Mouse (Mus musculus) gastrocnemius, postnatal 25 days (tissue): ENCODE data around the gene Sesn3. TPM values are rescaled to one million over a fixed set of nuclear protein-coding genes. Genes with fewer than 3 reads are reported as not detected.
A peak's percentile ranks its signal among the peaks of the same experiment; 100 is the strongest.
"Not testable (repeated sequence)": the region's sequence is repeated elsewhere in the genome, so short reads cannot be mapped to it uniquely, and the experiment has no call there.

Source experiments
- DNase-seq: peaks from one replicate; pipeline ENCODE4 v3.0.0; 2022
- long read RNA-seq, 2 experiments: library from polyadenylated mRNA; stranded (forward); transcript quantifications; one replicate each; pipeline ENCODE4 v2.0.0; 2021
- total RNA-seq, 2 experiments: library from RNA; stranded (reverse); gene quantifications; 1 replicate in 1 of 2; 2 replicates in 1 of 2; pipeline ENCODE4 v1.2.3; 2021

Sesn3 gene
- total RNA-seq: 10 to 100 TPM; 24.9 to 29.0 TPM
- long read RNA-seq, experiment 1, full-length matches to known transcripts: 4 of 6 reads
- long read RNA-seq, experiment 1, partial matches to known transcripts: 0 of 6 reads
- long read RNA-seq, experiment 1, other reads (novel, unspliced or antisense): 2 of 6 reads
- long read RNA-seq, experiment 2, partial matches to known transcripts: 1 of 6 reads
- long read RNA-seq, experiment 2, other reads (novel, unspliced or antisense): 5 of 6 reads

DNA sequence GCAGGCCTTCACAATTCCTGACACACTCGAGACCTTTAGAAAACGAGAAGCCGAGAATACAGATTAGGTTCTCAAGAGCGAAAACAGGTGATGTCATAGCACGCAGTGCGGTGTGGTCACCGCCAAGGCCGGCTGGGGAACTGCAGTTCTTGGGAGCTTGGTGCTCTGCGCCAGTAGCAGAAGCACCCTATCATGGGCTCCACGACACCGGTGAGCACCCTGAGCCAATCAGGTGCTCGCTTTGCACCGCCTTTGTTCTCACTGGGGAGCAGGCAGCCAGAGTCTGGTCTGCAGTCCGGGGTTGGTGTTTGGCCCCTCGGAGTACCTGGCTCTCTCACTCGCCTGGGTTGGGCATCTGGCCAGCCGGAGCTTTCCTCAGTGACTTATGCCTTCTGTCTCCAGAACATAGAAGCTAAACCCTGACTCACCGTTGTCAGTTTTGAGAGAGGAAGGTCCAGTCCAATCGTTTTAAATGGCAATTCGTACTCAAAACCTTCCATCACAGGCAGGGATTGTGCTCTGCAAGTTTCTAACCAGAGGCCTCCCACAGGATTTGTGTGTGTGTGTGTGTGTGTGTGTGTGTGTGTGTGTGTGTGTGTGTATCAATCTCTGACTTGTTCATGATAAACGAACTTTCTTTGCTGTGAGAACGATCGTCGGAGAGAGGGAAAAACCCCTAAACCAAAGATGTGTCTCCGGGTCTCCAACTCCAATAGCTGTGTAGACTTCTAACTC lies at the start of gene Sesn3:
Gene Sesn3 (plus strand): TSS at position 82 of the 735 bp plus-strand sequence.
- peak; percentile 67 for DNase-seq

DNA sequence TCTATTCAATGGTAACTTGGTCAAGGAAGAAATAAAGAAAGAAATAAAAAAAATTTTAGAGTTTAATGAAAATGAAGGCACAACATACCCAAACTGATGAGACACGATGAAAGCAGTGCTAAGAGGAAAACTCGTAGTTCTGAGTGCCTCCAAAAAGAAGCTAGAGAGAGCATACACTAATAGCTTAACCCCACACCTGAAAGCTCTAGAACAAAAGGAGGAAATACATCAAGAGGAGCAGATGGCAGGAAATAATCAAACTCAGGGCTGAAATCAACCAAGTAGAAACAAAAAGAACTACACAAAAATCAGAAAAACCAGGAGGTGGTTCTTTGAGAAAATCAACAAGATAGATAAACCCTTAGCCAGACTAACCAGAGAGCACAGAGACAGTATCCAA lies 47.8 kb upstream of the Sesn3 start:
- not testable (repeated sequence) for DNase-seq

DNA sequence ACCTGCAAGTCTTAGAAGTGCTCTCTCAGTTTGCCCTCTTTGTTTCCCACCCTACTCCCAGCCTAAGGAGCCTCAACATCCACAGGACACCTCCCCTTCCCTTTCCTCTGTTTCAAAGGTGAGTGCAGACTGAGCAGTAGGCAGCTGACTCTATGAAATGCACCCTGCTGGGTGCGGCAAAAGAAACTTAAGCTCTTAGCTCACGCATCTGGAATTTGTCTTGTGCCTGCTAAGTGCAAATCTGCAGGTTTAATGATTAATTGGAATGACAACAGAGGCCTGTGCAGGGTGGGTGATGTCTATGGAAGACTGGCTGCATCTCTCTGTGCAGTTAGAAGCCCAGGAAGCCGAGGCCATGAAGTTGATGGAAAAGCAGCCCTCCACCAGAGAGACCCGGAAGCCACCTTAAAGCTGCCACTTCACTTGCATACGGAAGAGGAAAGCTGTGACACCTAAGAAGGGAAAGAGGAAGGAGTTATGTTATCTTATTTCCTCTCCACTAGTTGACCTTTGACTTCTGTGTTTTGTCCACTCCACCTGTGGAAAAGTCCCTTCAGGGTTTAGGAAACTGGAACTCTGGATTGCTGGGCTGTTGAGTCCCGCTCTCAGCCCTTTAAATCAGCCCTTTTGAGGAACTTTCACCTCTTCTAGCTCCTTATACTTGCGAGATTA lies 41.0 kb upstream of the Sesn3 start:
- DNase-seq: no peak

DNA sequence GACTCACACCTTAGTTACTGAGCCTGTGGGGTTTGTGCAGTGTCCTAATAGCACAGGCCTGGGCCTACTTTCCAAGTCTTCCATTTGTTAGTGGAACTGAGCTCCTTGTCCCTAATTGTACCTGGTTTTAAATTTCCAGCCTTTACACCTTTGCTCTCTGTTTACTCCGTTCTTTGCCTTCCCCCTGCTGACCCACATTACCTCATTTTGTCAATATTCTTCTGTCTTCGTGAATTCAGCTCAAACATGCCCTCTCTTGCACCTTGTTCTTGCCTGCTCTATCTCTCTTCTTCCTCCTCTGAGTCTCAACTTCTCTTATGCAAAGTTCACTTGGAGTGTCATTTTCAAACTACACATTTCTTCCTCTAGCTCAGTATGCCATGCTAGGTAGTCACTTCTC lies 39.6 kb upstream of the Sesn3 start:
- no peak for DNase-seq

DNA sequence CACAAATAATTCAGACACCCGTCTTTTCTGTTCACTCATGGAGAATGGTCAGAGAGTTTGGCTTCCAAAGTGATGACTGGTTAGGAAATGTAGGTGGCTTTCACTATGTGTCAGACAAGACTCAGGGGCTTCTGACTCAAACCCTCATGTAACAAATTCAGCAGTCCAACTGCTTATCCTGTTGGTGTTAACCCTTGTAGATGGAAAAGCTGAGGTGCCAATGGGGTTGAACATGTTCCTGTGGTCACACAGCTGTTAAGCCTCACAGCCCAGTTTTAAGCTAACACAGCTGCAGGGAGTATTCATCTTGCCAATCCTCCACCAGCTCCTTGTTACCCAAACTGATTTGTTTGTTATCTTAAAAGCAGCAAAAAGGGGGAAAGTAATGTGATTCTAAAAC lies 33.9 kb upstream of the Sesn3 start:
- DNase-seq: not testable (repeated sequence)

DNA sequence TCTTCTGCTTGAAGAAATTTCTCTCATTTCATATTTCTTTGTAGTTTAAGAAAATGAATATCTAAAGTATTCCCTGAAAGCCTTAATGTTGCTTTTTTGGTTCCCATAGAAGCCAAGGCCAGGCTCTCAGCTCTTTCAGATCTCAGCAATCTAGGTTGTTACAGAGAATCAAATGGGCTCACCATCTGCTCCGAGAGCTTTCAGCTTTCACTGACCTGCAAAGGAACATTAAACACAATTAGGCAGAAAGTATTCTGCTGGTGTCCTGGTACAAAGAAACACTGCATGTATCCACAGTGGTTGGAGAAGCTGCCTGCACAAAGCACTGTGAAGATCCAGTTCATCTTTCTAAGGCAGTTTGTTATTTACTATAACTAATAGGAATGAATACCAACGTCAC lies 32.6 kb upstream of the Sesn3 start:
- no peak for DNase-seq

DNA sequence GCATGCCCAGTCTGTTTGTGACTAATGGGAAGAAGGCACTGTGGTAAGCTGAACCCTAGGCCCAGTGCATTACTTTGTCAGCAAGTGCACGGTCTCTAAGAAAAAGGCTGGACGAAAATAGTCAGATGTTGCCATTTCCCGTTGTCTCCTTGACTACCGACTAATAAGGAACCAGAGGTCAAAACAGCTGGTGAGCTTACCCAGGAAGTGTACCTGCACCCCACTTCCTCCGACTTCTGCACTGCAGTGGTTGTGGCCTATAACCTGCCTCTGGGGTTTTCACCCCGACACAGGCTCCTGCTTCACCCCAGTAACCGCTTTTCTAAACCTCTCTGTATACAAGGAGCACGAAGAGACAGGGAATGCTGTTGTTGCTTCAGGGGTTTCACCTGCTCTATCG lies 30.3 kb upstream of the Sesn3 start:
- no peak for DNase-seq

DNA sequence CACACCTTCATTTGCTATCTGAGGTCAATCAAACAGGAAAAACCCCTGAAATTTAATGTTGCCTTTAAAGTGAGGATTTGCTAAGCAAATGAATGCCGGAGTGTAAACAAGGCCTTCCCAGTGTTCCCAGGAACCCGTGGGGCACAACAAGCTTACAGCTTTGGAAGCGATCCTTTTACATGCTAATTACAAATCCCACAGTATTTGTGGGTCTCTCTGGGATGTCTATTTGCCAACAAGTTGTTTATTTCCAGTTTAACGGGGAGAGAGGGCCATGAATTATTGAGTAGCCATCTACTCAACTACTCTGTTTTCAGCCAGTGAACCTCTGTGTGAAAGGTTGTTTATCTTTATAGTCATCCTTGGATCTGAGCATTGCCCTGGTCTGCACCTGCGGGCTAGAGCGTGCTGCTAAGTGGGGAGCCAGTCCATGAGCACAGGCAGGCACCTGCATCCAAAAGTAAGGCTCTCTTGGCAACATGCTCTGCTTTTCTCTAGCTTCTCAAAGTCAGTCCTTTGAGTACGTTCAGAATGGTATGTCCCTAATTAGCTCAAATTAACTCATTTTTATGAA lies 29.8 kb upstream of the Sesn3 start:
- DNase-seq: no peak

DNA sequence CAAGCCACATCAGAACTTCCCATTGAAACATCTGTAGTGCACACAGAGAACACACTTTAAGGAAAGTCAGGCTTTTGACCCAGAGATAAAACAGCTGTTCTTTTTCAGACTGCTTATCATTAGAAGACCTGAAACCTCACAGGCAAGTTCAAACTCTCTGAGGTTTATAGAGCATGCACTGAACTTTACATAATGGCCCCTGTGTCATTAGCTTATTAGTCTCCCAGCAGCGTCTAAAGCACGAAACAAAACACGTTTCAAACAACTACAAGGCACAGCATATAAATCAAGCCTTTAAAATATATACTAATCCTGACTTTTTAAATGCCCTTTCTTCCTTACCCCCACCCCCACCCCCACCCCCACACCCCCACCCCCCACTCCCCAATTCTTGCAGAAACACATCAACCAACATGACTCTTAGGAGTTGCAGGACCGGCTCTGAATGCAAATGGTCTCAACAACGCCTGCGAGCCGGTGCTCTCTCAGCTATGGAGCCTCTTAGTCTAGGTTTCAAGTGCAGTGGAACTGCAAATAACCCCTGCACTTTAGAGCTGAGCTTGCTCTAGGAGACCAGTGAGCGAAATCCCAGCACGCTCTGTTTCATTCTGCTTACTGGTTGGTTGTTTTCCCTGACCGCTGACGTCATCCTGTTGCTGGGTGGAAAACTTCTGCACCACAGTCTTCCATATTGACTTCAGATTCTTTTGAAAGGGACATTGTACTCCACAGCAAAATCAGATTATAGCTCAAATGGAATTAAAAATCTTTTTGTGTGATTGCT lies 28.7 kb upstream of the Sesn3 start:
- DNase-seq: no peak

DNA sequence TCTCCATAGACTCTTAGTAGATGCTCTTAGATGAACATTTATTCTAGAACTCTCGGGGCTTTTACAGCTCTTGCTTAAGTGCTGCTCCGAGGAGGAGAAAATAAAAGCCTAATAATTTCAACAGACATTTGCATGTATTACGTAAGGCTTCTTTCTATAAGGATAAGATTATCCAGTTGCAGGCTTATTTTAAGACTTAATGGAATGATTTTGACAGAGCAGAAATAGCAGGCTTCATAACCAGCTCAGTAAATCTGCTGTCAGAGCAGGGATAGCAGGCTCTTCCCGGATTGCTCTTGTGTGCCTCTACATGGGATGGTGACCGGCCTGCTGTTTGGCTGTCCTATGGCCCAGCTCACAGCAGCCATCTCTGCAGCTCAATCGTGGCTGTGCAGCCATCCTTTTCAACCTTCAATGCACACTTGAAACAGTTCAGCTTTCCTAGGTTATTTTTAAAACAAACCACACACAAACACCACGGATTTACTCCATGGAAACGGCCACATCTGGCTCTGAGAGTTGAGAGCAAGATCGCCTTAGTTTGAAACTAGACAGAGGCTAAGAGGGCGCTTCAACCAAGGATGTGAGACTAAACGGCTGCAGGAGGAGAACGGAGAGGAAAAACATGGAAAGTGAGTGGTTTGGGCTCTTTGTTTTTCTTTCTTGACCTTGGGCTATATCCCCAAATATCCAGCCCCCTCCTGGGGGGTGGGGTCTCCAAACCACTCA lies 27.2 kb upstream of the Sesn3 start:
- no peak for DNase-seq

DNA sequence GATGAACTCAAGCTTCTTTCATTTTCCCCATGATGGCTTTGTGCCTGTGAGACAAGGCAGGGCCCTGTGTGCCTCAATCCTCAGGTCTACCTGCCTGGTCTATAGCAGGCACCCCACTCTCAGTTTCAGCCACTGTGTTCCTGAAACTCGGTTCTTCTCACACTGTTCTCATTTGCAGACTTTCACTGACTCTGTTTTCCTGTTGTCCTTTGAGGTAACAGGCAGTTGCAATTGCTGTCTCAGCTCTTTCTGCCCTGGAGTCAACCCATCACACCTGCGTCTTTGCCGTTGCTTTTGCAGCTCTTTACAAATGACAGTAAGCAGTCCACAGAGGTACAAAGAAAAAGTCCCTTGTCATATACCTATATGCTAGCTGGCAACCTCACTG lies 26.7 kb upstream of the Sesn3 start:
- no peak for DNase-seq

DNA sequence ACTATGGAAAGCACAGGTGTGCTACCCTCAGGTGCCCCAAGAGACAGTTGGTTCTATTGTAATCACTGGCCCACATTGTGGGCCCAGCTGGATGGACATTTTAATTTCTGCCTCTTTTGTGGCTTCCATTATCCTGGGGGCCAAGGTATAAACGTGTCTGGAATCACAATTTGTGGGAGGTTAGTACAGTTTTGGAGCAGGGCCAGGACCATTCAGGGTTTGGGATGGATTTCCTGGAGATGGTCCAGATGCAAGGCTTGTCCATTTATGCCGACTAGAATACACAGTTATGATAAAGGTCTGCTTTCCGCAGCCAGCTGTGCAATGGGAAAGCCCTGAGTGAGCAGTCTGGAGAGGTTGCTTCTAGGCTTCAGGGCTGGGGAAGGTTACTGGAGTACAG lies 13.7 kb upstream of the Sesn3 start:
- no peak for DNase-seq

DNA sequence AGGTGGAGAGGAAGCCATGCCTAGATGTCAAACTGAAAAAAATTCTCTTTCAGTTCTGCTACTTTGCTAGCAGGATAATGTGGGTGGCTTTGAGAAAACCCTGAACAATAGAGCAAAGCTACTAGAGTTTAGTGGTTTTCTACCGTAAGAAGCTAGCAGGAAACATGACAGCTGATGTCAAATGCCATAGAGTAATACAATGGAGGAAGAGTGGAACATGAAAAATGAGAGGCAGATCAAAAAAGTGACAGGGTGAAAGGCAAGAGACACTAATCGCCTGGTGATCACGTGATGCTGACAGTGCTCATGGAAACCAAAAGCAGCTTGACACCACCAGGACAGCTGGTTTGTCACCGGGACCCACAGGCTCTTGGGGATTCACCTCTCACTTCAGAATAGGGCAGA lies 12.3 kb upstream of the Sesn3 start:
- DNase-seq: no peak

DNA sequence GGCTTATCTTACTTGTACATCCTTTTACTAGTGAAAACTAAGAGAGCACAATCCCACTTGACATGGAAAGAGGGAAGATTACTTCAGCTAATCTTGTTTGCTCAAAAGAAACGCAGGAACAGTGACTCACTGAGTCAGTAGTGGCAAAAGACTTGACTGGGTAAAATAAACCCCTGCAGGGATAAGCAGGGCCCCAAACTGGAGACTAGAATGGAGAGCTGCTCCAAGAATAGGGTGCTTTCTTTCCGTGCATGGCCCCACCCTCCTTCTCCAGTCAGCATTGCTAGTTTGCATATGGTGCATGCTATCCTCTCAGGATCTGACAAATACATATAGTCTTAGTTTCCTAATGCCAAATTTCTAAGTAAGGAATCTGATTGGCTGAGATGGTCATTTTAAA lies 8.4 kb upstream of the Sesn3 start:
- no peak for DNase-seq

DNA sequence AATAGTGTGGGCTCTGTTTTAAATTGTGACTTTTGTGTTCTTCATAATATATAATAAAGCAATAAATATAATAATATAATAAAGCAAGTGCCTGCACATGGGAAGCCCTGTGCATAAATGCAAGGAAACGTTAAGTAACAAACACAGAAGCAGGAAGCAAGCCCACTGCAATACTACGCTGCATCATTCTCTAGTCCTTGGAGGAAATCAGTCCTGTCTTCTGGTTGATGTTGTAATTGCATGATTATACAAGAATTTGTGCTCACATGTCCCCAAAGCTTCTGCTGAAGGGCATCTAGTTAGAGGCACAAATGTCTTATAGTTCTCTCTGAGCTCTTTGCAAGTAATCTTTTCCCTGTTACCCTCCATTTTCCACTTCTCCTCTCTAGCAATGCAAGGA lies 6.3 kb upstream of the Sesn3 start:
- no peak for DNase-seq

DNA sequence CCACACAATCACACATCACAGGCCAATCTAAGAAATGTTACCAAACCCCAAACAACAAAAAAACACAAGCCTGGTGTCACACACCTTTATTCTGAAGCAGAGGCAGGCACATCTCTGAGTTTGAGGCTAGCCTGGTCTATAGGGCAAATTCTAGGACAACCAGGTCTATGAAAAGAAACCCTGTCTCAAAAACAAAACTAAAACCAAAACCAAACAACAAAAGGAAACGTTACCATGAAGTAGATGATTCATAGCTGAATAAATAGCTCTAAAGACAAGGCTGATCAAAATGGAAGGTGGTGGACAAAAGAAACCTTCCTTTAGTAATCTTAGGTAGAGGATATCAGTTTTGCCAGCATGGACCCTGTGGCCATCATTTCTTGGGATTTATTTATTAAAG lies 1.9 kb upstream of the Sesn3 start:
- DNase-seq: no peak

DNA sequence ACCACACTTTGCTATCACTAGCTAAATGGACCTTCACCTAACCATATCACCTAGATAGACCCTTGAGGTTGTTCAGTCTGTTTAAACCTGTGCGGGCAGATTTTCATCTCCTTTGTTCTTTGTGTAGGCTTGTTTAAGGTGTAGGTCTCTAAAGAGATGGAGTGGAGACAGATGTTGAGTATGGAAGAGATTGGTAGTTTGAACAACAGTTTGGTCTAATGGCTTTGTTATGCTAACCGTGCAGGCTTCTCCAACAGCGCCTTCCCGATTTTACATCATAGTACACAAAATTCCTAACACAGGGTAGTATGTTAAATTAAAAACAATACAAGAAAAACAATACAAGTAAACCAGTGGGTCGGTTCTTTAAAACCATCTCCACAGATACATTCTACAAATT lies 281 bp upstream of the Sesn3 start:
- no peak for DNase-seq

DNA sequence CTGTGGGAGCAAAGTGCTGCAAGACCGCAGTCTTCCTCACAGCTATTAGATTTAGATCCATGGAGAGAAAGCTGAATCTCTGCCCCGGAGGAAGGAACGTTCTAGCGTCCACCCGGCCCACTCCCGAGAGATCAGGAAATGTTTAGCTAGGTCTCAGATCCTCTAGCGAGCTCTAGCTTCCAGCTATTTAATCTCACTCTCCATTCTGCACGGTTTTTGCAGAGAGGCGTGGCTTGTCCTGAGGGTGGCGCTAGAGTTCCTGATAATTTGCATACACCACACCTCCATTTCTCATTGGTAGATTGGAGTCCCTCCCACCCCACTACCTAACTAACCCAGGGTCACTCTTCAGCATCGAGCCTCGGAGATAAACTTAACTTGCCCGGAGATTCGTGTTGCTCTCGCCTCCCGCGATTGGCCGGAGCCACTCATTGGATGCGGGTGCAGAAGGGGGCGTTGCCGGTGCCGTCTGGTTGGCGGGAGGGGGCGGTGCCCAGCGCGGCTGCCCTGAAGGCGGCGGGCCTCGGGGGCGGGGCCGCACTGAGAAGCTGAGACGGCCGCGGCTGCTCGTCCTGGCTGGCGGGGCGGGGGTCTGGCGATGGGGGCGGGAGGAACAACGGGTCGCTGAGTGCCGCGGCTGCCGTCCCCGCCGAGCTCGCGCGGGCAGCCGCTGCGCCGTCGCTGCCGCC lies 1.1 kb downstream of the Sesn3 start:
- DNase-seq: peak; percentile 99

DNA sequence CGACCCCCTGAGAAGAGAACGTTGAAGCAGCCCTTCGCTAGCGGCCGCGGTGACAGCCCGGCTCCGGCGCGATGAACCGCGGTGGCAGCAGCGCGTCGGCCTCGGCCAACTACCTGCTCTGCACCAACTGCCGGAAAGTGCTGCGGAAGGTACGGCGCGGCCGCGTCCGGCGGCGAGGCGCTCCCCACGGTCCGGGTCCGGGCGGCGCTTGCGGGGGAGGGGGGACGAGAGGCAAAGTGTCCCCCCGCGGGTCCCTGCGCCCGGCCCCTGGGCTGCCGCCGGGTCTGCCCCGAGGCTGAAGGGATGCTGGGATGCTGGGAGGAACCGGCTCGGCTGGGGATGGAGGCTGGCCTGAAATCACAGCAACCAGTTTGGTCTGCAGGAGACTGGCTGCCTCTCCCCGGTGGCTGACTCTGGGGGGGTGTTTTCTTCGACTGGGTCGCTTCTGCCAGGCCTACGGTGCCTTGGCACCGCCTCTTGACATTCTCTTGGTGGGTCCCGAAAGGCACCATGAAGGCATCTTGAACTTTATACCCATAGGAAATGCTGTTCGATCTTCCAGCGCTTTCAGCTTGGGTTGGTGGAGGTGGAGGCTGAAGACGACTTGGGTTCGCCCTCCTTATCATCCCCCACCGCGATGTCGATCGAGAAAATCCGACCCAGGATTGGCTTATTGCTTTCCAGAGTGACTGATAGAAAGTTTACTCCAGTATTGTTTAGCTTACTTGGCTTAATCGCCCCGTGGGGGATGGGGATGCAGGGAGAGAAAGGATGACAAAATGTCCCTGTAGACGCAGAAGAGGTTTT lies 1.8 kb downstream of the Sesn3 start:
- no peak for DNase-seq

DNA sequence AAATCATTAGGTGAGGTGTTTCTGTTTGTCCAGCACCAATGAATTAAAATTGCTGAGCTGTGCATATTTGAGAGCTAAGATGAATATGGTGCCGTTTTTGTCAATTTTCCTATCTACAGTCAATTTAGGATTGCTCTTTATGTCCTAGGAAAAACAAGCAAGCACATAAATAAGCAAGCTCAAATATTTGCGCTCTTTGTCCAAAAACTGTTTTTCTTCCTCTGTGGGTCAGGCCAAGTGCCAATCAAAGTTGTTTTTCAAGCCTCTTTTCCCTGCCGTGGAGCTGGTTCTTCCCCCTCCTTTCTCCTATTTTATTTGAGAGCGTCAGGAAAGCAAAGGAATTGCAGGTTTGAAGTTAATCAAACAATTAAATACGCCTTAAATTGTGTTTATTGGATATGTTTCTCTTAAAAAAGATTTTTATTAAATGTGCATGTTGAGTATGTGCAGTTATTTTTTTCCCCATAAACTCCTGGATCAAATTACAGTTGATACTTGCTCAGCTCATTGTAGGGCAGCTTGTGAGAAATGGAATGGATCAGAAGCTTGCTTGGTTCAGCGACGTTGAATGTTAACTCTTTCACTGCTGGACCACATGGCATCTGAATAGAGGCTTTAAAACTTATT lies 2.6 kb downstream of the Sesn3 start:
- DNase-seq: no peak
